Mouse (Mus musculus): ENCODE results near the gene Ier5. TPM values are rescaled to one million over a fixed set of nuclear protein-coding genes. Genes with fewer than 3 reads are reported as not detected.
A peak's percentile ranks its signal among the peaks of the same experiment; 100 is the strongest.

The Ier5 gene
- polyA plus RNA-seq, 1 experiment from 2014 or later, result 15.1 TPM

DNA sequence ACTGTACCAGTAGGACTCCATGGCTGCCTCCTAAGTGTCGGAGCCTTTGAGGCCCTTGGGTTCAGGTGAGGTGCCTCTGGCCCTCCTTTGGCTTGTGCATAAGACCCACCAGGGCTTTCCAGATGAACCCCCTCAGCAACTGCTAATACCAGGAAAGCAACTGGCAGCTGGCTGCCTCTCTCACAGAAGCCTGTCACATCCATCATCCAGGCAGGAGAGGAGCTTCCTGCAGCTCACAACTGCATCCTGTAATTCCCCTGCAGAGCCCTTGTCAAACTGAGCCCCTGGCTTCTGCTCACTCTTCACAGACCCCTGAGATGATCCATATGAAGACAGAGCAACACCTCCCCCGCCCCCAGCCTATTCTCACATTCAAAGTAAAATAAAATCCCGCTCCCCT, 21.8 kb downstream of the Ier5 start:
- WGBS, result 34% methylated on average over 3 of the region's 3 CpGs
- H3K36me3 ChIP-seq (ENCODE audit: insufficient read depth), result no peaks in the 10 kb centered on the region
- DNase-seq (peak; percentile 69), ATAC-seq (ENCODE audit: insufficient read depth) (peak; percentile 43; the same call in 1 of the 2 replicates)
- peaks cover 32% of the 10 kb centered on the region for H3K4me1 ChIP-seq (ENCODE audit: insufficient read depth)
- no peaks in the 10 kb centered on the region for H3K9me3 ChIP-seq (ENCODE audit: low read depth, low read length)
- no peak for TF ChIP-seq CTCF (IDR thresholded peaks at IDR 0.05; ENCODE audit: low read depth)
- no peak overlapping the region for H3K4me2 ChIP-seq
- H3K27me3 ChIP-seq (ENCODE audit: insufficient read depth, low read length), result no peaks in the 10 kb centered on the region
- no peak overlapping the region for H3K27ac ChIP-seq (ENCODE audit: low read depth)
- no peak overlapping the region for H3K4me3 ChIP-seq (ENCODE audit: low read depth, low read length)
- H3K9ac ChIP-seq, result no peak overlapping the region

DNA sequence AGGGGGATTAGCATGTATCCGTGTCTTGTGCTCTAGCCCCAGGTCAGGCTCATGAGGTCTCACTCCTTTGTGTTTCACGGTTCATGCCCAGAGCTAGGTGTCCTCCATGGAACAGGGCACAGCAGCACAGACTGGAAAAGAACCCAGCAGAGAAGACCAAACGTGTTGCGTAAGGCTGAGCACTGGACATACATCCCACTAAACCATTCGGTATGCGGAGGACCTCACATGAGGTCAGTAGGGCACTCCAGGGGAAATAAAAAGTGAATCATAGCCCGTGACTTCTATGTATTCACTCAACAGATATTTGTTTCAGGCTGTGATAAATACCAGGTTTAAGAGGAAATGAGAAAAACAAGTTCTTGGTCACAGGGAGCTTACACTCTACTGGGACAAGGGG, 23.6 kb downstream of the Ier5 start:
- Histone ChIP-seq H3K9ac (no peak overlapping the region), H3K4me1 (ENCODE audit: insufficient read depth) (peaks cover 32% of the 10 kb centered on the region), H3K9me3 (ENCODE audit: low read depth, low read length) (no peaks in the 10 kb centered on the region), H3K36me3 (ENCODE audit: insufficient read depth) (no peaks in the 10 kb centered on the region), H3K4me2 (no peak overlapping the region), H3K27ac (ENCODE audit: low read depth) (no peak overlapping the region), H3K4me3 (ENCODE audit: low read depth, low read length) (no peak overlapping the region), H3K27me3 (ENCODE audit: insufficient read depth, low read length) (no peaks in the 10 kb centered on the region)
- TF ChIP-seq CTCF (IDR thresholded peaks at IDR 0.05; ENCODE audit: low read depth), result no peak
- 78% methylated on average over 7 of the region's 7 CpGs for whole genome bisulfite sequencing
- ATAC-seq (ENCODE audit: insufficient read depth), result no peak
- DNase-seq, result no peak

- no peaks in the 10 kb centered on the region for H3K9me3 ChIP-seq (ENCODE audit: low read depth, low read length)
- no peaks in the 10 kb centered on the region for H3K36me3 ChIP-seq (ENCODE audit: insufficient read depth)
- ATAC-seq (ENCODE audit: insufficient read depth) (no peak), DNase-seq (no peak)
- 57% methylated on average over 7 of the region's 7 CpGs for WGBS
- H3K27me3 ChIP-seq (ENCODE audit: insufficient read depth, low read length), result no peaks in the 10 kb centered on the region
- H3K4me1 ChIP-seq (ENCODE audit: insufficient read depth), result peaks cover 34% of the 10 kb centered on the region
- no peak overlapping the region for H3K4me2 ChIP-seq
- H3K4me3 ChIP-seq (ENCODE audit: low read depth, low read length), result no peak overlapping the region
- no peak overlapping the region for H3K9ac ChIP-seq
- TF ChIP-seq CTCF (IDR thresholded peaks at IDR 0.05; ENCODE audit: low read depth), result no peak
- H3K27ac ChIP-seq (ENCODE audit: low read depth), result no peak overlapping the region; the same call in 1 of the 2 replicates
Observed at GRCm38 (mm10) chr1:155074856-155075255, 24.6 kb downstream of the Ier5 start.

DNA sequence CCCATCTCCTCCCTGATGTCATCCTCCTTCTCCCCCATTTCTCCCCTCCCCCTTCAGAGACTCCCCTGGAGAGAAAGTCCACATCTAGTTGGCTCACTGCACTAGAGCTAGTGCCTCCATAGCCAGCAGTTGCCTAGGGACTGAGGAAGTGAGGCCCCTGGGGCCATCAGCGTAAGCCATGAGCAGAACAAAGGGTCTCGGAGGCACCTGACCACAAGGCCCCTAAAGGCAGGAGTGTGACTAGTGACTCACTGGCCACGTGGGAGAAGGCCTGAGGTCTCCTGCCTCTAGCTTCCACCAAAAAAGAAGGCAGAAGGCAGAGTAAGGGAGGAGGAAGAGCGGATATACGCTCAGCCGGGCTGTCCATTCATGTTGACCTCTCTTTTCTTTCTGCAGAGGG, 25.5 kb downstream of the Ier5 start:
- ATAC-seq (ENCODE audit: insufficient read depth) (no peak), DNase-seq (no peak)
- TF ChIP-seq CTCF (IDR thresholded peaks at IDR 0.05; ENCODE audit: low read depth), result no peak
- H3K4me2 ChIP-seq, result no peak overlapping the region
- no peak overlapping the region for H3K9ac ChIP-seq
- no peaks in the 10 kb centered on the region for H3K9me3 ChIP-seq (ENCODE audit: low read depth, low read length)
- no peak overlapping the region for H3K27ac ChIP-seq (ENCODE audit: low read depth)
- 78% methylated on average over 6 of the region's 6 CpGs for whole genome bisulfite sequencing
- H3K4me3 ChIP-seq (ENCODE audit: low read depth, low read length), result no peak overlapping the region
- no peaks in the 10 kb centered on the region for H3K27me3 ChIP-seq (ENCODE audit: insufficient read depth, low read length)
- peaks cover 35% of the 10 kb centered on the region for H3K4me1 ChIP-seq (ENCODE audit: insufficient read depth)
- H3K36me3 ChIP-seq (ENCODE audit: insufficient read depth), result no peaks in the 10 kb centered on the region

DNA sequence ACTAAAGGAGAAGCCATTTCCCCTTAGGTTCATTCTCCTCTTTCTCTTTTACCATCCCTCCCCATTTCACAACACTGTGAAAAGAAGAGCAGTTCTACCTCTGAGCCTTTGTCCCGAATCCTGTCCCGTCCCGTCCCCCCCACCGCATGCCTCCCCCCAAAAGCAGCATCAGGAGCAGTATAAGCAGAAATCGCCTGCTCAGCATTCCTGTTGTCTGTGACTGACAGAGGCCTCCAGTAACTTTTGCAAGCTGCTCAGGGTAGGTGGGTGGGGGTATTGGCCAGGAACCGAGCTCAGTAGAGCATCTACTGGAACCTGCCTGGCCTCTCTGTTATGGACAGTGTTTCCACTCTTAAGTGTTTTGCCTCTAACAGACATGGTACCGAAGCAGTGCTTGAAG, 26.3 kb downstream of the Ier5 start:
- no peak overlapping the region for H3K4me2 ChIP-seq
- H3K27ac ChIP-seq (ENCODE audit: low read depth), result no peak overlapping the region
- H3K4me1 ChIP-seq (ENCODE audit: insufficient read depth), result peaks cover 35% of the 10 kb centered on the region
- H3K4me3 ChIP-seq (ENCODE audit: low read depth, low read length), result no peak overlapping the region
- H3K9me3 ChIP-seq (ENCODE audit: low read depth, low read length), result no peaks in the 10 kb centered on the region
- ATAC-seq (ENCODE audit: insufficient read depth) (0 out of 2 replicates have a peak, but pooled peaks have one; percentile 21), DNase-seq (no peak)
- TF ChIP-seq CTCF (IDR thresholded peaks at IDR 0.05; ENCODE audit: low read depth), result no peak
- no peak overlapping the region for H3K9ac ChIP-seq
- no peaks in the 10 kb centered on the region for H3K36me3 ChIP-seq (ENCODE audit: insufficient read depth)
- 30% methylated on average over 7 of the region's 7 CpGs for WGBS
- H3K27me3 ChIP-seq (ENCODE audit: insufficient read depth, low read length), result no peaks in the 10 kb centered on the region

- H3K36me3 ChIP-seq (ENCODE audit: insufficient read depth), result no peaks in the 10 kb centered on the region
- H3K27ac ChIP-seq (ENCODE audit: low read depth), result peak overlapping the region; percentile 38; the same call in 1 of the 2 replicates
- no peak overlapping the region for H3K4me2 ChIP-seq
- H3K4me3 ChIP-seq (ENCODE audit: low read depth, low read length), result no peak overlapping the region
- WGBS, result 41% methylated on average over 7 of the region's 7 CpGs
- no peak for DNase-seq
- no peak overlapping the region for H3K9ac ChIP-seq
- TF ChIP-seq CTCF (IDR thresholded peaks at IDR 0.05; ENCODE audit: low read depth), result no peak
- no peak for ATAC-seq (ENCODE audit: insufficient read depth)
- no peaks in the 10 kb centered on the region for H3K27me3 ChIP-seq (ENCODE audit: insufficient read depth, low read length)
- peaks cover 31% of the 10 kb centered on the region for H3K4me1 ChIP-seq (ENCODE audit: insufficient read depth)
- H3K9me3 ChIP-seq (ENCODE audit: low read depth, low read length), result no peaks in the 10 kb centered on the region
Observed at GRCm38 (mm10) chr1:155071287-155071876, 28.1 kb downstream of the Ier5 start.

DNA sequence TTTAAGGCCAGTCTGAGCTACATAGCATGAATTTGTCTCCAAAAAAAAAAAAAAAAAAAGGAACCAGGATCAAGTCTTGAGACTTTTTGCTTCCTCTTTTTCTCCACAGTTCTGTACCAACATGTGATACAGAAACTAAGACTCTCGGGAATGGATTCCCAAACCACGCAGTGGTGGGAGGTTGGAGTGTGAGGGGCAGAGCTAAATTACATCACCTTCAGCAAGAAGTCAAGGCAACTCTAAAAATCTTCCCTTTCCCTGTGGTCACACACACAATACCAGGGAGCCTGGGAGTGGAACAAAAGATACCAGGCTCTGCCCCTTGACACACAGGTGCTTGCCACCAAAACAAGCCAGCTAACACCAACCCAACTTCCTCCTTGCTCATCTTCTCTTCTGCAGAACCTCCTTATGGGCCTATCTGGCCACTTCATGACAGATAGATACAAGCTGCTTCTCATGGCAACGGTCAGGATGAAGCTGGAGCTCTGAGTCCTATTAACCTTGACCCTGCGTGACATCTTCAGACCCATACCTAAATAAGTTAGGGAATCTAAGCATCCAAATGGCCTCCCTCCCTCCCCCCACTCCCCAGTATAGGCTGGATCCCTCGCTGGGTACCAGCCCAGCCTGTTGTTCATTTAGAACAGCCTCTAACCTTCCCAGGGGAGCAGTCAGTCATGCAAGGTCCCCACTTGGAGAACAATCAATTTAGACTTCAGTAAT, 28.7 kb downstream of the Ier5 start:
- ATAC-seq (ENCODE audit: insufficient read depth), result no peak
- no peak for DNase-seq
- Histone ChIP-seq H3K9me3 (ENCODE audit: low read depth, low read length) (no peaks in the 10 kb centered on the region), H3K4me3 (ENCODE audit: low read depth, low read length) (no peak overlapping the region), H3K4me1 (ENCODE audit: insufficient read depth) (peaks cover 34% of the 10 kb centered on the region), H3K27ac (ENCODE audit: low read depth) (no peak overlapping the region), H3K36me3 (ENCODE audit: insufficient read depth) (no peaks in the 10 kb centered on the region), H3K27me3 (ENCODE audit: insufficient read depth, low read length) (no peaks in the 10 kb centered on the region), H3K9ac (no peak overlapping the region), H3K4me2 (no peak overlapping the region)
- WGBS, result 63% methylated on average over 5 of the region's 5 CpGs
- no peak for TF ChIP-seq CTCF (IDR thresholded peaks at IDR 0.05; ENCODE audit: low read depth)
